Mouse (Mus musculus) erythroblast, embryonic 14.5 days (primary cell): ENCODE data around the gene Kif26b.

Experiments
- GATA1 ChIP-seq: IDR thresholded peaks from 2 replicates; pipeline ENCODE4 v1.6.1; 2012; ENCODE audit warnings: low read length, inconsistent platforms, mixed read lengths
- TAL1 ChIP-seq: IDR thresholded peaks from 3 replicates; pipeline ENCODE4 v1.6.1; 2012; ENCODE audit warnings: low read length, inconsistent platforms, mixed read lengths

DNA sequence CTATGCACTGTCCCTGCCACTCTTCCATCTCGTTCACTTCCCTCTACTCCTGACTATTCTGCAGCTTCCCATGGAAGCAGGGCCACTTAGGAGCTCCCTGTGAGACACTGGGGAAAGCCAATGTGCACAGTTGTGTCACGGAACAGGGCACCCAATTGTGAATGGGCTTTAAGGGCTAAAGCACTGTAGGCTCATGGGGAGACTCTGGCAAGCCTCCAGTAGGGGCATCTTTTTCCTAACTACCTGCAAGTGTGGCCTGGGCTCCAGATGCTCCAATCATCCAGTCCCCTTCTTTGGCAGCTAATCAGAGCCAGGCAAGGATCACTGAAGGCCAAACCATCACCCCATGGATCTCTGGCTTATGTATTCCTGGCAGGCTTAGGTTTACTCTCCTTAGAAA lies 191.9 kb downstream of the Kif26b start:
- TF ChIP-seq GATA1, result no peak
- TF ChIP-seq TAL1, result no peak
